Mouse (Mus musculus): ENCODE measurements around the gene Mllt11. TPM values are rescaled to one million over a fixed set of nuclear protein-coding genes. Genes with fewer than 3 reads are reported as not detected.

Gene Mllt11
- polyA plus RNA-seq (2014; fragmentation: Illumina TruSeq; extraction: RNeasy Lipid Tissue Mini Kit (QIAGEN cat#74804); ENCODE audit: low read depth, low replicate concordance) = 40.5 TPM

GRCm38 (mm10) chr3:95231298-95232221 is at the start of gene Mllt11:
Mllt11 (minus strand) TSS chr3:95232171.

GRCm38 (mm10) chr3:95281216-95282126 is 49.5 kb upstream of the Mllt11 start, which contains the start of the genes Mindy1 and Prune1:
Mindy1 (plus strand) TSS chr3:95281345.
Prune1 (minus strand) TSS chr3:95282076.

GRCm38 (mm10) chr3:95250783-95251424 is 18.9 kb upstream of the Mllt11 start, which contains the start of gene Bnipl:
Bnipl (minus strand) TSS chr3:95251193.

GRCm38 (mm10) chr3:95241498-95241897 is 9.5 kb upstream of the Mllt11 start, which contains the start of gene Gm128:
Gm128 (minus strand) TSS chr3:95241598.

GRCm38 (mm10) chr3:95228148-95228893 is 3.6 kb downstream of the Mllt11 start, which contains the start of gene Cdc42se1:
Cdc42se1 (plus strand) TSS chr3:95228732.

GRCm38 (mm10) chr3:95217255-95218134 is 14.5 kb downstream of the Mllt11 start, which contains the start of gene Gabpb2:
Gabpb2 (minus strand) TSS chr3:95217916.

Other genes with a start within 250 kb of the Mllt11 start
- gene Zfp687, start 216.7 kb downstream of the Mllt11 start, polyA plus RNA-seq (2014; fragmentation: Illumina TruSeq; extraction: RNeasy Lipid Tissue Mini Kit (QIAGEN cat#74804); ENCODE audit: low read depth, low replicate concordance) = 4.5 TPM
- 10.4 TPM for gene Psmd4, start 189.6 kb downstream of the Mllt11 start, polyA plus RNA-seq (2014; fragmentation: Illumina TruSeq; extraction: RNeasy Lipid Tissue Mini Kit (QIAGEN cat#74804); ENCODE audit: low read depth, low replicate concordance)
- 14.5 TPM for gene Pip5k1a, start 125.2 kb downstream of the Mllt11 start, polyA plus RNA-seq (2014; fragmentation: Illumina TruSeq; extraction: RNeasy Lipid Tissue Mini Kit (QIAGEN cat#74804); ENCODE audit: low read depth, low replicate concordance)
- gene Vps72, start 121.1 kb downstream of the Mllt11 start, polyA plus RNA-seq (2014; fragmentation: Illumina TruSeq; extraction: RNeasy Lipid Tissue Mini Kit (QIAGEN cat#74804); ENCODE audit: low read depth, low replicate concordance) = 33.0 TPM
- gene Tmod4, start 107.7 kb downstream of the Mllt11 start, polyA plus RNA-seq (2014; fragmentation: Illumina TruSeq; extraction: RNeasy Lipid Tissue Mini Kit (QIAGEN cat#74804); ENCODE audit: low read depth, low replicate concordance) = 3.4 TPM
- 20.0 TPM for gene Scnm1, start 98.2 kb downstream of the Mllt11 start, polyA plus RNA-seq (2014; fragmentation: Illumina TruSeq; extraction: RNeasy Lipid Tissue Mini Kit (QIAGEN cat#74804); ENCODE audit: low read depth, low replicate concordance)
- gene Lysmd1, start 98.1 kb downstream of the Mllt11 start, polyA plus RNA-seq (2014; fragmentation: Illumina TruSeq; extraction: RNeasy Lipid Tissue Mini Kit (QIAGEN cat#74804); ENCODE audit: low read depth, low replicate concordance) = 1.8 TPM
- gene Tnfaip8l2, start 89.8 kb downstream of the Mllt11 start, polyA plus RNA-seq (2014; fragmentation: Illumina TruSeq; extraction: RNeasy Lipid Tissue Mini Kit (QIAGEN cat#74804); ENCODE audit: low read depth, low replicate concordance) = not detected
- gene Sema6c, start 71.7 kb downstream of the Mllt11 start, polyA plus RNA-seq (2014; fragmentation: Illumina TruSeq; extraction: RNeasy Lipid Tissue Mini Kit (QIAGEN cat#74804); ENCODE audit: low read depth, low replicate concordance) = not detected
- 53.4 TPM for gene Gabpb2, start 14.3 kb downstream of the Mllt11 start, polyA plus RNA-seq (2014; fragmentation: Illumina TruSeq; extraction: RNeasy Lipid Tissue Mini Kit (QIAGEN cat#74804); ENCODE audit: low read depth, low replicate concordance)
- gene Cdc42se1, start 3.4 kb downstream of the Mllt11 start, polyA plus RNA-seq (2014; fragmentation: Illumina TruSeq; extraction: RNeasy Lipid Tissue Mini Kit (QIAGEN cat#74804); ENCODE audit: low read depth, low replicate concordance) = 18.0 TPM
- gene Gm128, start 9.4 kb upstream of the Mllt11 start, polyA plus RNA-seq (2014; fragmentation: Illumina TruSeq; extraction: RNeasy Lipid Tissue Mini Kit (QIAGEN cat#74804); ENCODE audit: low read depth, low replicate concordance) = not detected
- 1.4 TPM for gene Bnipl, start 19.0 kb upstream of the Mllt11 start, polyA plus RNA-seq (2014; fragmentation: Illumina TruSeq; extraction: RNeasy Lipid Tissue Mini Kit (QIAGEN cat#74804); ENCODE audit: low read depth, low replicate concordance)
- gene Mindy1, start 49.2 kb upstream of the Mllt11 start, polyA plus RNA-seq (2014; fragmentation: Illumina TruSeq; extraction: RNeasy Lipid Tissue Mini Kit (QIAGEN cat#74804); ENCODE audit: low read depth, low replicate concordance) = 113 TPM
- 7.0 TPM for gene Prune1, start 49.9 kb upstream of the Mllt11 start, polyA plus RNA-seq (2014; fragmentation: Illumina TruSeq; extraction: RNeasy Lipid Tissue Mini Kit (QIAGEN cat#74804); ENCODE audit: low read depth, low replicate concordance)
- not detected for gene Anxa9, start 75.0 kb upstream of the Mllt11 start, polyA plus RNA-seq (2014; fragmentation: Illumina TruSeq; extraction: RNeasy Lipid Tissue Mini Kit (QIAGEN cat#74804); ENCODE audit: low read depth, low replicate concordance)
- 83.0 TPM for gene Cers2, start 82.6 kb upstream of the Mllt11 start, polyA plus RNA-seq (2014; fragmentation: Illumina TruSeq; extraction: RNeasy Lipid Tissue Mini Kit (QIAGEN cat#74804); ENCODE audit: low read depth, low replicate concordance)
- gene Setdb1, start 125.0 kb upstream of the Mllt11 start, polyA plus RNA-seq (2014; fragmentation: Illumina TruSeq; extraction: RNeasy Lipid Tissue Mini Kit (QIAGEN cat#74804); ENCODE audit: low read depth, low replicate concordance) = 20.2 TPM
- gene 4930558C23Rik, start 170.7 kb upstream of the Mllt11 start, polyA plus RNA-seq (2014; fragmentation: Illumina TruSeq; extraction: RNeasy Lipid Tissue Mini Kit (QIAGEN cat#74804); ENCODE audit: low read depth, low replicate concordance) = not detected
- 62.1 TPM for gene Arnt, start 202.2 kb upstream of the Mllt11 start, polyA plus RNA-seq (2014; fragmentation: Illumina TruSeq; extraction: RNeasy Lipid Tissue Mini Kit (QIAGEN cat#74804); ENCODE audit: low read depth, low replicate concordance)

Measured in sigmoid colon, adult 10 weeks (tissue).